Mouse (Mus musculus) spleen, postnatal 36 days (tissue): ENCODE measurements around the gene Pfkp.

Experiments used
- DNase-seq, 2 experiments: peaks; one replicate each; pipeline ENCODE4 v3.0.0; 2022; ENCODE audit warnings: low spot score in 2 of 2, mixed read lengths in 1 of 2

Pfkp gene

GRCm38 (mm10) chr13:6648669-6649233, at the start of gene Pfkp:
Pfkp (minus strand) TSS chr13:6648777.
- peak; percentile 88 to 91 for DNase-seq

GRCm38 (mm10) chr13:6690607-6691006, 42.0 kb upstream of the Pfkp start:
- no peak for DNase-seq

GRCm38 (mm10) chr13:6689962-6690361, 41.4 kb upstream of the Pfkp start:
- peak; percentile 48 to 54 for DNase-seq

GRCm38 (mm10) chr13:6688790-6689433, 40.3 kb upstream of the Pfkp start:
- peak; percentile 12 to 36 for DNase-seq

DNA sequence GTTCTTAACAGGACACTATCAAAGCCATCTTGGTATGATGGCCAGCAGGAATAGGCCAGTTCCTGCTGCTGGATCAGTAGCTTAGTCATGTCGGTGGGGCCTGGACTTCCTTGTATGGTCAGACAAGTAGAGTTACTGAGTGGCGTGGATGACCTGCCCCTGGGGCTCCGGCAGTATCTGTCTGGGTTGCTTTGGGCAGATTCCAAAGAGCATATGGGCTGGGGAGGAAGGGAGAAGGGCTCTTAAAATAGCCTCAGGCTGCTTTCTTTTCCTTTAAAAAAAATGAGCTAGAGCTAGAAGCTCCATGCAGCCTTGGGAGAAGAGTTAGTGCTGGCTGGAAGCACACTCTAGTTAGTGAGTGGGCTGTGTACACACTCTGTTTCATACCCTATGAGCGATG, 18.3 kb upstream of the Pfkp start:
- DNase-seq, result no peak

- DNase-seq, result no peak
These were observed 16.9 kb upstream of the Pfkp start for GRCm38 (mm10) chr13:6665506-6665905.

- no peak for DNase-seq
These were observed 15.6 kb upstream of the Pfkp start for GRCm38 (mm10) chr13:6664216-6664615.

DNA sequence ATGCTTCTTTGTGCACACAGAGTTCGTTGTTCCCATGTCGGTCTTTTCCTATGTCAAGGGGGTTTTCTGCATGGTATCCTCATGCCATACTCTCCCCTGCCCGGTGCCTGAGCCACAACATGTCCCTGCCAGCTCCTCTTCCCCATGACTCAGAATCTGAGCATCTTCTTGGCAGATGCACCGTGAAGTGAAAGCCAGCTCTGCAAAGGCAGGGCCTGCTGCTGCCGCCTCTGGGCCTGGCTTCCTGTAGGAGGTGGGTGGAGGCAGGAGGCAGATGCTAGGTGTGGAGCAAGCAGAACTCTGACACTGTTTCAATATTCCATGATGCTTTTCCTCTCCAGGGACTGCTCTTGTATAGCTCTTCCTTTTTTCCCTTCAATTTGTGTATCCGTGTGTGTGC, 10.7 kb upstream of the Pfkp start:
- DNase-seq, result no peak

- no peak for DNase-seq
These were observed 8.7 kb upstream of the Pfkp start for GRCm38 (mm10) chr13:6657300-6657699.

DNA sequence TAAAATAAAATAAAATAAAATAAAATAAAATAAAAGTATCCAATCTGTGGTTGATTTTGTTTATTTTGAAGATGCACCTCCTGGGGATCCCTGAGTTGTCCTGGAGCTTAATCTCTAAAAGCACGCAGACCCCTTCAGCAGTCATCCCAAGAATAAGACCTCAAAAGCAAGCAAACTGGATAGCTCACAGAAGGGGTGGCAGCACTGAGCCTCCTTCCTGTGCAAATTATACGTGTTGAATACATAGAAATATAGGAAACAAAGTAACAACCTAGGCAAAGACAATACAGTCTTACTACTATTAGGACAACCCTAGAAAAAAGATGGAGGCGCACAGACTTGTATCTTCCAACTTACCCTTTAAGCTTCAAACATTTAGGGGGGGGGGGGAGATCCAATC, 965 bp upstream of the Pfkp start:
- no peak for DNase-seq

DNA sequence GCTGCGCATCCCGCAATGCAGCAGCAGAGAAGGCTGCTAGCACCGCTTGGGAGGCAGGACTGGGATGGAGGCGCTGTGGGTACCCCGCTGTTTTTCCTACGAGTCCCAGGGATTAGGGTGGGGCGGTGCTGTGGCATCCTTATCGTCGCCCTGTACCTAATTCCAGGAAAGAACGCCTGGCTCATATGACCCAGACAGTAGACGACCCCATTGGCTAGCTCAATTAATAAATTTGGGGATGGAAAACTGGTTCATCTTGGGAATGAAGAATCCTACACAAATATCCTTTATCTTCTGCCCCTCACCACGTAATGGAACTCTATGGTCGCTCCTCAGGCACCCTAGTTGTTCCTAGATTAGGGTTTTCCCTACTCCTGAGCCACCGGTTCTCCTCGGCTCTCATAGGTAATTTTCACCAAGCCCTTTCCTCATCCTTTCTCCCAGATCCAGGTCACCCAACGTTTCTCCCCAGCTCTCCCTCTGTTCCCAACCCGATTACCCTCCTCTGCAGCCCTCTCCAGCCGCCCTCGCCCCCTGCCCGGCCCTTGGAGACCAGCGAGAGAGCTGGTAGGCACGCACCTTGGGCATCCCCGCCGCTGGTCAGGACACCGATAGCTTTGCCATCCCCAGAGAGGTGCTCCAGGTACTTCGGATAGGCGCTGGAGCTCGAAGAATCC, 447 bp downstream of the Pfkp start:
- no peak for DNase-seq

DNA sequence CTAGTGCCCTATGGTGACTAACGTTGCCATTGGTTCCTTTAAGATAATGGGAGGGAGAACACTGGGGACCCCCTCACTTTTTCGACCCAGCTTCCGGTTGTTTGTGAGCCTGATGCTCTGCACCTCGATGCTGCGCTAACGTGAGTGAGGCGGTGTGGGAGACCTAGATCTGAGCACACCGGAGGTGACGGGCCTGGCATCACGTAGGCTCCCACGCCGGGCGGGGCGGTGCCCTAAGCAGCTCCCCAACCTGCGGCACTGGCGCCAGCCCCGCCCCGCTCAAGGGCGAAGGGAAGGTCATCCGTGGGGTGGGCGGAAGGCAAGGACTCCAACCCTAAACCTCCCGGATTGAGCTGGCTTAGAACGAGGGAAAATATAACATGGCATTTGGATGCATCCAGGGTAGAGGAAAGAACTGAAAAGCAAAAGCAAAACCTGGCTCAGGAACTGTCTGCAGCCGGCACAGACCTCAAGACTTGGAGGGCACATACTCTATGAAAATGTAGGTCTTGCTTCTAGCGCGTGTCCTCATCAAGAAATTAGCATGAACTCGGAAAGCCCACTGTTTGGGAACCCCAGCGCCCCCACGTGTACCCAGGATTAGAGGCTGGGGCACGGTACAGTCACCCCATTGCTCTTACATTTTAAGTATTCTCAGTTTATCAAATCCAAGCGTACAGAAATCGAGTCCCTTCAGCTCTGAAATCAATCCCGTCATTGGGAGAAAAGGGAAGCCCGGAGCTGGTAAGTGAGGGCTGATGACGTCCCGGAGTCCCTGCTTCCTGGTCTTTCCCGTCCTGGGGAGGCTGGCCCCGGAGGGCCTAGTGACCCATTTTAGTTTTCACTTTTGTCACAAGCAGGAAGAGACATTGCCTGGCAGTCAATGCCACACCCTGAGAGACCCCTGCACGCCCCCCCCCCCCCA, 1.2 kb downstream of the Pfkp start:
- peak; percentile 80 to 82 for DNase-seq

- DNase-seq, result no peak
These were observed 1.9 kb downstream of the Pfkp start for GRCm38 (mm10) chr13:6646674-6647066.

DNA sequence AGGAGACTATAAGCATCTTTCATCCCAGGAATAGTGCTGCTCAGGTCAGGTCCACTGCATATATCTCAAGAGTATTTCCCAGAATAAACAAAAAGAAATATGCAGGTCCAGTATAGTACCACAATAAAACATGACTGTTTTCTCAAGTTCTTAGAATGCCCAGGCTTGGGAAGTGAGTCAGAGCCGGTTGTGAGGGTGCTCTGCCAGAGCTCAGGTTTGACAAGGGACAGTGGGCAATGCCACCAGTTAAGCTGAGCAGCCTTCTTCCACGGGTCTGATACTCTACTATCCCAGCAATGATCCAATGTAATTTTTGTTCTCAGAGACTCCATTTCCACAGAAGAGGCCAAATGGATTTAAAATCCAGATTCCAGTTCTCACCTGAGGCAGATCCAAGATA, 2.3 kb downstream of the Pfkp start:
- no peak for DNase-seq

DNA sequence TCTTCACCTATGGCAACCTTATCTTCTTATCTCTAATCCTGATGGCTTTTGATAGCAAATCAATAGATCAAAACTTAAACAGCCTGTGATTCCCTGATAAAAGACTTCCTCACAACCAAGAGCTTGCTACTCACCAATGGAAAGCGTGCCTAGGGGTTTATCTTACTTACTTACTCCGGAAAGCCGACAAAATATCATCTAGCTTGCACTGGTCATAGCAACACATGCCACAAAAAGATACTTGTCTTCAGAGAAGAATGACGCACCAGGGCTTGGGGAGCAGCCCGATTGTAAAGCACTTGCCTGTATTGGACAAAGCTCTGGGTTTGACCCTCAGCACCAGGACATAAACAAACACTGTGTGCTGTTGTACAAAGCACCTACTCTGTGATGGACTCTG, 4.6 kb downstream of the Pfkp start:
- no peak for DNase-seq

DNA sequence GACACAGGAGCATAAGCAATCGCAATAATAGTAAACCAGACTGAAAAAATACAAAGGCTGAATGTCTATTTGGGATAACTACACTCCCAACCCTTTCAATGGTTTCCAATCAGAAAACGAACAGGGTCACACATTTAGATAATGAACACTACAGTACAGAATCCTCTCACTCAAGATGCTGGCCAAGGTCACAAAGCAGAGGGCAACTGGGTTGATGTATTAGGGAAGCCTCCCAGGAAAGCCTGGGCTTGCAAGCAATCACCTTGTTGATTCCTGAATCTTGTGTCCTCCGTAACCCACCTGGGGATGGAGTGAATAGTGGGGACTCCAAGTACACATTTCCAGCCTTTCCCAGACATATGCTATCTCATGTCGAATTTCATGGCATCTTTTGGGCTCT, 5.6 kb downstream of the Pfkp start:
- no peak for DNase-seq

GRCm38 (mm10) chr13:6642453-6642852, 6.1 kb downstream of the Pfkp start:
- peak; percentile 36 to 41 for DNase-seq

GRCm38 (mm10) chr13:6641497-6641896, 7.1 kb downstream of the Pfkp start:
- no peak for DNase-seq

DNA sequence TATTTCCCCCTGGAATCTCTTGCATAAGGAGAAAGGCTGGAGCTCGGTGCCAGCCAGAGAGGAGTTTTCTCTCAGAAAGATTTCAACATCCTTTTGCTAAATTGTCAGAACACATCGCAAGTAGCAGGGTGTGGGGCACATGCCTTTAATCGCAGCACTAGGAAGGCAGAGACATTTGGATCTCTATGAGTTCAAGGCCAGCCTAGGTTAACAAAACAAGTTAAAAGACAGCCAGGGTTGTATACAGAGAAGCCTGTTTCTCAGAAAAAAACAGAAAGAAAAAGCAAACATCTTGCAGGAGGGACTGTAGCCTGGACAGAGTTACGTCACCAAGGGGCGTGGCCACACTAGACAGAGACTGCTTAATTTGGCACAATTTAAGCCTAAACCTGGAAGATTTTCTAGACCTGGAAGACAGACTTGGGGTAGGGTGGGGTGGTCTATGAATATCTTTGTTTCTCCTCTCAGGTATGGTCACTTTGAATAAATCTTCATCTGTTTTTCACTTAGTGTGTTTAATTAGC, 9.0 kb downstream of the Pfkp start:
- no peak for DNase-seq

- DNase-seq, result no peak
These were observed 9.6 kb downstream of the Pfkp start for GRCm38 (mm10) chr13:6638976-6639375.

- no peak for DNase-seq
These were observed 10.2 kb downstream of the Pfkp start for GRCm38 (mm10) chr13:6638425-6638824.

GRCm38 (mm10) chr13:6637534-6638124, 10.9 kb downstream of the Pfkp start:
- no peak for DNase-seq
